Mouse (Mus musculus): ENCODE measurements around the gene Hyou1. TPM values are rescaled to one million over a fixed set of nuclear protein-coding genes. Genes with fewer than 3 reads are reported as not detected.
"Not testable (repeated sequence)": the region's sequence is repeated elsewhere in the genome, so short reads cannot be mapped to it uniquely, and the experiment has no call there.

The Hyou1 gene
- total RNA-seq (2014; fragmentation: Nextera tagmentation): 45.1 and 45.6 TPM in 2 replicates
- total RNA-seq (2017): 56.5 and 77.5 TPM in 2 replicates

DNA sequence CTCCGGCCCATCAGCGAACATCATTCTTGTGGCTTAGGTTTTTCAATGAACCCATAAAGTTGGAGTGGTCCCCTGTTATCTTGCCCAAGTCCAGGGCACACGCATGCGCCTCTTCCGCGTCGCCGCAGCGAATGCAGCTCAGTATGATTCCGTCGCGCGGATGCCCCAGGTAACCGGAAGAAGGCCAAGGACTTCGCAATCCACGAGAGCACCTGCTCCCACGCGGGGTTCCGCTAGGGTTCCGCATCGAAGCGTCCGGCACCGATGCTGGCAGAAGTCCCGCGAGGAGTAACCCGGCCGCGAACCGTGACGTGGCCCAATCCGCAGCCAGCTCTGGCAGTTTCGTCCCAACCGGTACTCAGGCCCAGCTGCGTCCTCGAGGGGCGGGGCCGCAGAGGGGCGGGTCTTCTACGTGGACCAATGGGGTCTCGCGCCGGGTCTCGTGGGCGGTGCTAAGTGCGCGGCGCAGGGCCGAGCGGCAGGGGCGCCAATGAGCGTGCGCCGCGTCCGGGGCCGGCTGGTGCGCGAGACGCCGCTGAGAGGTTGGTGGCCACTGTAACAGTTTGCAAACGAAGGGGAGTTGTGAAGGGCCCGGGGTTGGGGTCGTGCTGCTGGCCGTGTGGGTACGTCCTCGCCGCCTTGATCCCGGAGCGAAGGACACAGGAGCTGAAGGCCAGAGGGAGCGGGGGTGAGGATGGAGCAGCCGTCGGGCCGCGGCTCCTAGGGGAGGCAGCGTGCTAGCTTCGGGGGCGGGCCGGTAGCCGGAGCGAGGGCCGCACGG lies at the start of gene Hyou1:
Gene Hyou1 (plus strand): TSS at position 437 of the 781 bp plus-strand sequence.
- peak; percentile 96 for ATAC-seq (replicated peaks; ENCODE audit: low FRiP score, low TSS enrichment, poor library complexity, severe bottlenecking)

DNA sequence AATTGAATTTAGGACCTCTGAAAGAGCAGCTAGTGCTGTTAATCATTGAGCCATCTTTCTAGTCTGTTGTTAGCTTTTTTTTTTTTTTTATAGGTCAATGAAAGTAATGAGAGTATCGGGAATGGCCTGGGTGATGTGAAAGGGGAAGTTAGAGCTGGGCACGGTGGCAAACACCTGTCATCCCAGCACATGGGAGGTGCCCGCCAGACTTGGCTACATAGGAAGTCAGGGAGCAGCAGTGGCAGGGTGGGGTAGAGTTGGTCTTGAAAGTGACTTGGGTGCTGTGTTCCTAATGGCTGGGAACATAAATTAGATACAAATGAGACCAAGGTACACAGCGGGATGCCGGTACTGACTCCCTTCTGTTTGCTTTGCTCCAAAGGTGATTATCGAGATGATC lies 48.6 kb upstream of the Hyou1 start:
- ATAC-seq (replicated peaks; ENCODE audit: low FRiP score, low TSS enrichment, poor library complexity, severe bottlenecking): no peak

DNA sequence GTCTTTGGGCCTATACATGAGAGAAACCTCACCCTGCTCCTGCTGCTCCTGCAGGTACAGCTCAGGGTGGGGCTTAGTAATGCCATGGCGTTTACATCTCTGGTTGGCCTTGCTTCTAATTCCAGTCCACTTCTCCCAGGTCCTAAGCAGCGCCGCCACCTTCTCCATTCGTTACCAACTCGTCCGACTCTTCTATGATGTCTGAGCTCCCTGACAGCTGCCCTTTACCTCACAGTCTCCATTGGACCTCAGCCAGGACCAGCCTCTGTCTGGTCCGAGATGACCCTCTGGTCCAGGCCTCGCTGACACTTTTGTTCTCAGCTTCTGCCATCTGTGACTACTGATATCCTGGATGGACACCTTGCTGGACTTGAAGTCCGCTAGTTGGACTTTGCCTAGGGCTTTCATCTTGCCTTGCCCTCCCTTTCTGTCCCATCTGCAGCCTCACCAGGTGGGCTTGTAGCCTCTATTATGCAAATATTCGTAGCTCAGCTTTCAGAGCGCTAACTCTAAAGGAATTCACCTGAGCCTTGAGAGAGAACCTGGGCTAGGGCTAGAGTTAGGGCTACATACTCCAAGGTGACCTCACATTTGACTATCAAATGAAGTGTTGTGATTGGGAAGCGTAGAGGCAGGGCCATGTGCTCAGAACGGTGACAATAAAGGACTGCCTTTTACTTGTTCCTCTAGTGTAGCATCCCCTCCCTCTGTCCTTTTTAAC lies 46.2 kb upstream of the Hyou1 start:
- ATAC-seq (replicated peaks; ENCODE audit: low FRiP score, low TSS enrichment, poor library complexity, severe bottlenecking): no peak

DNA sequence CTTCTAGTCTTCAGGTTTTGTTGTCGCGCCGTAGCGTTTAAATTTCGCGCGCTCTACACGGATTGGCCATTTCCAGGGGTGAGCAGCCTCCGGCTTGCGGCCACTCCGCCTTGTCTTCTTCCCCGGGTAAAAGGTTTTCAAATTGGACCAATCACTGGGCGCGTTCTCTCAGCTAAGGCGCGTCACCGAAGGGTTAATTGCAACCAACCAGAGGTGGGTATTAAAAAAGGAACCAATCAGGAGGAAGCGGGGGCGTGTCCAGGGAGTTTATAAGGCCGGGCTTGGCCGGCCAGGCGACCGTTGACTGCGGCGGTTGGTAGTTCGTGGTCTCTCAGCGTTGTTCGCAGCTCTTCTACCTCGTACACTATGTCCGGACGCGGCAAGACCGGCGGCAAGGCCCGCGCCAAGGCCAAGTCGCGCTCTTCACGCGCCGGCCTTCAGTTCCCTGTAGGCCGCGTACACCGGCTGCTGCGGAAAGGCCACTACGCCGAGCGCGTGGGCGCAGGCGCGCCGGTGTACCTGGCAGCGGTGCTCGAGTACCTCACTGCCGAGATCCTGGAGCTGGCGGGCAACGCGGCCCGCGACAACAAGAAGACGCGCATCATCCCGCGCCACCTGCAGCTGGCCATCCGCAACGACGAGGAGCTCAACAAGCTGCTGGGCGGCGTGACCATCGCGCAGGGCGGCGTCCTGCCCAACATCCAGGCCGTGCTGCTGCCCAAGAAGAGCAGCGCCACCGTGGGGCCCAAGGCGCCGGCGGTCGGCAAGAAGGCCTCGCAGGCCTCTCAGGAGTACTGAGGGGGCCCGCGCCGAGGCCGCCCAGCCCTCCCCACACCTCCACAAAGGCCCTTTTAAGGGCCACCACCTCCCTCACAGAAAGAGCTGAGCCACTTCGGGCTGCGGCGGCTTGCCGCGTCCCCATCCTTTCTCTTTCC lies 44.6 kb upstream of the Hyou1 start, which contains the start of gene H2afx:
Gene H2afx (plus strand): TSS at position 299 of the 935 bp plus-strand sequence.
- peak; percentile 87 for ATAC-seq (replicated peaks; ENCODE audit: low FRiP score, low TSS enrichment, poor library complexity, severe bottlenecking)

DNA sequence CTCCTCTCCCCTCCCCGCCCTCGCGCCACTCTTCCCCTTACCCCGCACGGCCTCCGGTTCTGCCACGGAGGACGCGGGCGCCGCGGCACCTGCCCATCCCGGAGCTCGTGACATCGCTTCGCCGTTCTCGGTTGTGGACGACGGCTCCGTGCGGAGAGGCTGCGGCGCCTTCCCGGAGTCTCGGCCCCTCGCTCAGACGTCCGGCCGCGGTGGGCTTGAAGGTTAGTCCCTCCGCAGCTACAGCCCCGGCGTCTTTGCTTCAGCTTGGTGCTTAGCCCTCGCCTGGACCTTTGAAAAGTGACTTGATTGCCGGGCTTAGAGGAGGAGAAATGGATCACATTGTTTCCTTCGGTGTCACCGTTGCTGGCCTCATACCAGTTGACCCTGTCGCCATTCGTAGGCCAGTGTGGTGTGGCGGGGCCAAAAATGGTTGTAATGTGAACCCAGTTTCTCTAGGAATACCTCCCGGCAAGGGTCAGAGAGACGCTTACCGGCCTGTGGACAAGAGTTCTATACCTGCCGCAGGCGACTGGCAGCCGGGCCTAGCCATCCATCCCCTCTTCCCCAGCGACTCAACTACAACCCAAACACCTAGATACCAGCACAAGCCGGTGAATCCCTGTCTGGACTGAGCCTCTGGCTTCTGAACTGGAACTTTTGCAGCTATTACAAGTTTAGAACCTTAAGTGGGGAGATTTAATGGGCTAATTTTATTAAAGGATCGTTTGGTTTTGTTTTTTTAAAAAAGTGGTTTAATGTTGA lies 43.8 kb upstream of the Hyou1 start:
- no peak for ATAC-seq (replicated peaks; ENCODE audit: low FRiP score, low TSS enrichment, poor library complexity, severe bottlenecking)

DNA sequence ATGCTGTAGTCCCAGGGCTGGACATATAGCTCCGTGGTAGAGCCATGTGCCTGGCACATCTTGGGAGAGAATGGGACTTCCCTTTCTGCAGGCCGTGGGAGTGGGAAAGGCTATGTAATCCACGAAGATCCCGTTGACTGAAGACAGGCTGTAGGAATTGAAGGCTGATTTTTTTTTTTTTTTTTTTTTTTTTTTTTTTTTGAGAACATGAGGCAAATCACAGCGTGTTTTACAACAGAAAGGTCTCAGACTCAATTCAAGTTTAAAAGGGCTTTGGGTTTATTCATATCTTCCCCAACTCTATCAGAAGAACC lies 43.2 kb upstream of the Hyou1 start:
- ATAC-seq (replicated peaks; ENCODE audit: low FRiP score, low TSS enrichment, poor library complexity, severe bottlenecking): no peak

DNA sequence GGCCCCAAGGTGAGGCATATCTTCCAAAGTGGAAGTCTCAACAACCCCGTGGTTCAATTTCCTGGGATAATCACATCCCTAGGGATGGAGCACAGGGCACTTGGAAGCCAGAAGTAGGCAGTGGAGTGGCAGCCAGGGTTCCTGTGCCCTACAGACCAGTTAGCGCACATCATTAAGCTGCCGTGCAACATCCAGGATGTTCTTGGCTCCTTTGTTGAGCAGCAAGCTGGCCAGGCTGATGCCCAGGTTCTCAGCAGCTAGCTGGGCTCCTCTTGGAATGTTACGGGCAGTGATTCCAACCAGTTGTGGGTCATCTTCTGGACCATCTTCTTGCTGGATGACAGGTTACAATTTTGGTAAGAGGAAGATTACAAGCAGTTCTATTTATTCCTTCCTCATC lies 42.8 kb upstream of the Hyou1 start:
- ATAC-seq (replicated peaks; ENCODE audit: low FRiP score, low TSS enrichment, poor library complexity, severe bottlenecking): not testable (repeated sequence)

DNA sequence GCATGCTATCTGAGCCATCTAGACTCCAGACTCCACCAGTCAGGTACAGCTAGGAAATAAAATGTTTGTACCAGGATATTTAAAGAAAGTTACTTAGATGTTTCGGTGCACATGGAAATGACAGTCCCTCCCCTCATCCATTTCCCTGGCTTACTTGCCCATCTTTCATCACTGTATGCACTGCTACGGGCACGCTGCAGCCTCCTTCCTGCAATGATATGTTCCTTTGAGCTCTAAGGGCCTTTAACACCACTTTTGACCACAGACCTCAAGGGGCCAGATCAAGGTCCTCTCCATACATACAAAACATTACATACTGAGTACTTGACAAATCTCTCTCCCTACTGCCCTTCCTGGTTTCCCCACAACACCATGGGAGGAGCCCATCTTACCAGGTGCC lies 42.3 kb upstream of the Hyou1 start:
- ATAC-seq (replicated peaks; ENCODE audit: low FRiP score, low TSS enrichment, poor library complexity, severe bottlenecking): no peak

DNA sequence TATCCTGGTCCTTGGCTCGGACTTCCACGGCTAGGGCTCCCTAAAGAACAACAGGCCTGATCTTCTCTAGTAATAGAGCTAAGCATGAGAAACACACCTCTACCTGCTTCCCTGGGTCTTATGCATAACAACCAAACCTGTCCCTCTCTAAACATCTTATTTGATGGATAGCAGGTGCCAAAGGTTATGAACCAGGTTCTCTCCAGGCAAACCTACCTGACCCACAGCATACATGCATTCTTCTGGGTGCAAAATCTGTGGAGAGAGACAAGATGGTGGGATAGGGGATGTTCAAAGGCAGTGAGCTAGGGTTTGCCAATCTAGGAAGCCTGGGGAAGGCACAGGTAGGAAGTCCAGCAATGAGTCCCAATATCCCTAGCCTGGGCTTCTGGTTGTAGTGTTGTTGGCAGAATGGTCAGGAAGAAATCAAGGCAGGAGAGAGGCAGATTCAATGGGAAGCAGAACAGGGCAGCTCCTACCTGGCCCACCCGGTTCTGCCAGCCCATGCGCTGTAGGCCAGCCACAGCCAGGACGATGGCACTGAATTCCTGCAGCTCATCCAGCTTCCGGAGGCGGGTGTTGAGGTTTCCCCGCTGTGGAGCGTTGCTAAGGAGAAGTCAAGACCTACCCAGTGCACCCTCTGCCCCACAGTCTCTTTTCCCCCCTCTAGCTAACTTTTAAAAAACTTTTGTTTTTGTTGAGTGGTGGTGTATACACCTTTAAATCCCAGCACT lies 41.7 kb upstream of the Hyou1 start:
- ATAC-seq (replicated peaks; ENCODE audit: low FRiP score, low TSS enrichment, poor library complexity, severe bottlenecking): no peak

DNA sequence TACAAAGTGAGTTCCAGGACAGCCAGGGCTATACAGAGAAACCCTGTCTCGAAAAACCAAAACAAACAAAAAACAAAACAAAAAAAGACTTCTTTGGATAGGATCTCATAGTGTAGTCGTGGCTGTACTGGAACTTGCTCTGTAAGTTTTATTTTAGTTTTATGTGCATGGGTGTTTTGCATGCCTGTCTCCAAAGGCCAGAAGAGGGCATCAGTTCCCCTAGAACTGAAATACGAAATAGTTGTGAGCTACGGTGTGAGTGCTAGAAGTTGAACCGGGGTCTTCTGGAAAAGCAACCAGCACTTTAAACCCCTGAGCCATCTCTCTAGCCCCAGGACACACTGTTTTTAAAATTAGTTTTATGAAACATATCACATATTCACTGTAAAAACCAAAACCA lies 40.7 kb upstream of the Hyou1 start:
- no peak for ATAC-seq (replicated peaks; ENCODE audit: low FRiP score, low TSS enrichment, poor library complexity, severe bottlenecking)

DNA sequence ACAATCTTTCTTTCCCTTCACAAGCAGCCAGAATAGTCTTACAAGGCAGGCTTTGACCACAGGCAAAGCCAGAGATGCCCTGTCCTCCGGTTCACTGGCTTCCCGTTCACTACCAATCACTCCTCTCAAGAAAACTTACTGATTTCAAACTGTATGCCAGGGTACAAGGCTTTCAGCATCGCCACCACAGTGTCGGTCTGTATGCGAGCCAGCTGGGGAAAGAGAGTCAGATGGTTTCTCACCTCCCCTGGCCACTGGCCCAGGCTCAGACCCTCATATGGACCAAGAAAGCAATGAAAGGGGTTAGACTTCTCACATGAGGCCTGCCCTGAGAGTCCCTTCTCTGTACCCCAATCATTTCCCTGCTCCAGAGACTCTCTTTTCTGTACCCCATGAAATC lies 37.8 kb upstream of the Hyou1 start:
- no peak for ATAC-seq (replicated peaks; ENCODE audit: low FRiP score, low TSS enrichment, poor library complexity, severe bottlenecking)

DNA sequence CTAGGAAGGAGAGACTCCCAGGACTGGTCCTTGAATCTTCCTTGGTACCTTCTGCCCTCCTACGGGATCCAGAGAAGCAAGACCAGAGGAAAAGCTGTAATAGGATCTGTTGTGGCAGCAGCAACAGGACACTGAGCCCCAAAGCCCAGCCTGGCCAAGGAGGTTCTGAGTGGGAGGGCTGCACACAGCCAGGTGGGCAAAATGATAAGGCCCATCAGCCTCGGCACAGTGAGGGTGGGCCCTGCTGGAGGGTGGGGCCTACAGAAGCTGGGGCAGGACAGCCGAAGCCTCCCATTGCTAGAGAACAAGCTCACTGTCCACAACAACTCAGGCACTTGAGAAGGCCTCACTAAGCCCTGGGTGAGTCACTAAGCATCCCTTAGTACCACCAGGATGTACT lies 37.1 kb upstream of the Hyou1 start:
- peak; percentile 69 for ATAC-seq (replicated peaks; ENCODE audit: low FRiP score, low TSS enrichment, poor library complexity, severe bottlenecking)

DNA sequence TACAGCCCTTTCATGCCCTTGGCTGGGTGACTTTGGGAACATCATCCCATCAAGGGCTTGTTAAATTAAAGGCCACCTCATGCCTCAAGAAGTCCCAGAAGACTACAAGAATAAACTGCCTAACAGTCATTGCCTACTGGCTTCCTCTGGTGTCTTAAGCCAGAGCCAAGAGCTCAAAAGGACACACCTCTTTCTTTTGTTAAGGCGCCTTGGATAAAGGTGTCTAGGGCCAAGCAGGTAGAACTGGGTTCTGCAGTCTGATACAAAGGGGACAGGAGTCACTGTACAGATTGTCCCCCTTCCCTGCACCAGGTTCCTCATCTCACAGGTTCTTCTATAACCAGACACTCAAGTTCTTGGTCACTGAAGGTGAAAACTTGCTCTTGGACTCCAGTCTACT lies 36.7 kb upstream of the Hyou1 start:
- no peak for ATAC-seq (replicated peaks; ENCODE audit: low FRiP score, low TSS enrichment, poor library complexity, severe bottlenecking)

DNA sequence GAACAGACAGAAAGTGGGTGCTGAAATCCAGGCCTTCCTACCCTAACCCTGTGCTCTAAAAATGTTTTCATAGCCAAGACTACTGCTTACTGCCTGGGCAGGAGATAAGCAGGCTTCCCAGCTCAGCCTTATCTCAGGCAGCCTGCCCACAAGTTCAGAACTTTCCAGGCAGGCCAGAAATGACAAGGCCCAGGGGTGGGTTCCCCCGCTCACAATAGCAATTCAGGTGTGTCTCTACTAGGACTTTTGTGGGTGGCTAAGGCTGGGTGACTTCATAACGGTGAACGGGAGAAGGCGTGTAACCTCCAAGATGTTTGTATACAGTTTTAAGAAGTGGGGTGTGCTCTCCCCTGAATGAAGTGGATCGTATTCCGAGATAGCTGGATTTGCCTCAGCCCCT lies 36.0 kb upstream of the Hyou1 start:
- ATAC-seq (replicated peaks; ENCODE audit: low FRiP score, low TSS enrichment, poor library complexity, severe bottlenecking): peak; percentile 80

DNA sequence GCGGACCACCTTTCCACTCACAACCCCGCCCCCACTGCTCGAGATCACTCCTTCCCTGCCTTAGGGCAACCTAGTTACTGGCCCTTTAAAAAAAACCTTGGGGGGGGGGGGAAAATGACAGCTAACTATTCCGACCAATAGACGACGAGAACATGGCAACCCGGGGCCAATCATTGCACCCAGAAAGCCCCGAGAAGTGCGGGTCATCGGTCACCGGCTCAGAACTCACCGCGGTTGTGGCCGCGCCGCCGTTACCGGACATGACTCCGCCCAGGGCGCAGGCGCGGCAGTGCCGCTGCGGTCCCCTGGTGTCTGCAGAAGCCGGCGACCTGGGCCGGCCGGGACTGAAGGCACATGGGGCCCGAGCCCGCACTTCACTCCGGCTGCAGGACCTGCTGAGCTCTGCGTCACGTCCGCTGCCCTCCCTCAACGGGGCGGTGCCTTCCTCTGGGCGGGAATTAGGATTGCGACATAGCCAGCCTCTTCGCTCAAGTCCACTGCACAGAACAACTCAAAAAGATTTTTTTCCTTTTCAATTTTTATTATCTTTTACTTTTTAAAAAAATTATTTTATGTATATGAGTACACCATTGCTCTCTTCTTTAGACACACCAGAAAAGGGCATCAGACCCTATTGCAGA lies 35.4 kb upstream of the Hyou1 start, which contains the start of gene Hmbs:
Gene Hmbs (minus strand): TSS at position 448 of the 641 bp plus-strand sequence.
- peak; percentile 61 for ATAC-seq (replicated peaks; ENCODE audit: low FRiP score, low TSS enrichment, poor library complexity, severe bottlenecking)

DNA sequence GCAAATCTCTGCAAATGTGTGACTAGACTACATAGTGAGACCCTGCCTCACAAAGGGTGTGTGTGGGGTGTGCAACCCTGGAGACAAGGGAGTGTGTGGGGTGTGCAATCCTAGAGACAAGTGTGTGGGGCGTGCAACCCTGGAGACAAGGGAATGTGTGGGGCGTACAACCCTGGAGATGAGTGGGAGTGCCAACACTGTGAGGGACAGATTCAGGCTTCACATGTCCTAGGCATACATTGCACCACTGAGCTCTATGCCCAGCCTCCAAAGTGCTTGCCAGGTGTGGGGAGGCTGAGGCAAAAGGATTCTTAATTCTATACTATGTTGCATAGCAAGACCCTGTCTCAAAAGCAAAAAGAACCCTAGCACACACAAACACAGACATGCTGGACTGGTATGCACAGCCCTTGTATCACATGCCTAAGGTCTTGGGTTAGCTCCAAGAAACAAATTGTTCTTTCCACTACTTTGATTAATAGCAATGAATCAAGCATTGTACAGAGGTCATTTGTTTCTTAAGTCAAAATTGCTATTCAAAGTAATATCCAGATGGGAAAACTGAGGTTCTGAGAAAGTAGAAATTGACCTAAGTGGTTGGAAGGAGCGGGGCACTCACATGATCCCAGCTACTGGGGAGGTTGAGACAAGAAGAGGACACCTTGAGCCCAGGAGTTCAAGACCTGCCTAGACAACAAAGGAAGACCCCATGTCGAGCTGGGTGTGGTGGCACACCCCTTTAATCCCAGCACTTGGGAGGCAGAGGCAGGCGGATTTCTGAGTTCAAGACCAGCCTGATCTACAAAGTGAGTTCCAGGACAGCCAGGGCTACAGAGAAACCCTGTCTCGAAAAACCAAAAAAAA lies 33.5 kb upstream of the Hyou1 start:
- no peak for ATAC-seq (replicated peaks; ENCODE audit: low FRiP score, low TSS enrichment, poor library complexity, severe bottlenecking)

DNA sequence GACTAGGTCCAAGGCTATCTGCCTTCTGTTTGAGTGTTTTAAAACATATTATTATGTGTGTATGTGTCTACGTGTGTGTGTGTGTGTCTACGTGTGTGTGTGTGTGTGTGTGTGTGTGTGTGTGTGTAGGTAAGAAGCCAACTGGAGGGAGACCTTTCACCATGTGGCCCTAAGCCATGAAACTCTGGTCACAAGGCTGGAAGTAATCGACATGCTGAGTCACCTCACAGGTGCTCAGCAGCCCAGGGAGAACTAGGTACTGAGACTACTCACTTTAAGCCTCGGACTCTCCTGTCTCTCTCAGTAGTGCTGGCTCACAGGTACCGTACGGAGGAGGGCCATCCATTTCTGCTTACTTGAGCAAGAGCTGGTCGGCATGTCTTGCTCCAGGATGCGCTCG lies 32.1 kb upstream of the Hyou1 start:
- ATAC-seq (replicated peaks; ENCODE audit: low FRiP score, low TSS enrichment, poor library complexity, severe bottlenecking): no peak

Measured in megakaryocyte-erythroid progenitor cell, adult 5-6 weeks (primary cell).